Mouse (Mus musculus) retina, embryonic 14.5 days (tissue): Measurements from ENCODE around the gene Casc1.

Experiments
- DNase-seq: peaks from one replicate; pipeline ENCODE4 v3.0.0-alpha.2; 2015; ENCODE audit warnings: low spot score

The Casc1 gene

GRCm38 (mm10) chr6:145202432-145203125, 8.2 kb downstream of the Casc1 start:
- DNase-seq, result no peak

- DNase-seq, result no peak
Measured at GRCm38 (mm10) chr6:145197949-145198686, 12.7 kb downstream of the Casc1 start.

GRCm38 (mm10) chr6:145193446-145193845, 17.4 kb downstream of the Casc1 start:
- no peak for DNase-seq

- no peak for DNase-seq
Measured at GRCm38 (mm10) chr6:145193038-145193437, 17.8 kb downstream of the Casc1 start.

- DNase-seq, result peak; percentile 76
Measured at GRCm38 (mm10) chr6:145187093-145188088, 23.4 kb downstream of the Casc1 start.

GRCm38 (mm10) chr6:145186096-145186495, 24.7 kb downstream of the Casc1 start:
- no peak for DNase-seq

GRCm38 (mm10) chr6:145182044-145182443, 28.8 kb downstream of the Casc1 start:
- DNase-seq, result no peak

GRCm38 (mm10) chr6:145179665-145180064, 31.1 kb downstream of the Casc1 start:
- peak; percentile 80 for DNase-seq

- DNase-seq, result no peak
Measured at GRCm38 (mm10) chr6:145176474-145176873, 34.3 kb downstream of the Casc1 start.

GRCm38 (mm10) chr6:145175571-145175981, 35.2 kb downstream of the Casc1 start:
- DNase-seq, result no peak

- peak; percentile 50 for DNase-seq
Measured at GRCm38 (mm10) chr6:145173781-145174191, 37.0 kb downstream of the Casc1 start.

- no peak for DNase-seq
Measured at GRCm38 (mm10) chr6:145171892-145172606, 38.8 kb downstream of the Casc1 start.

- DNase-seq, result no peak
Measured at GRCm38 (mm10) chr6:145160581-145160980, 50.2 kb downstream of the Casc1 start.

GRCm38 (mm10) chr6:145158619-145159018, 52.2 kb downstream of the Casc1 start:
- DNase-seq, result no peak

GRCm38 (mm10) chr6:145149054-145149453, 61.8 kb downstream of the Casc1 start:
- DNase-seq, result peak; percentile 13

GRCm38 (mm10) chr6:145147716-145148115, 63.1 kb downstream of the Casc1 start:
- DNase-seq, result no peak

GRCm38 (mm10) chr6:145145173-145145572, 65.6 kb downstream of the Casc1 start:
- DNase-seq, result no peak

GRCm38 (mm10) chr6:145141827-145142226, 69.0 kb downstream of the Casc1 start:
- DNase-seq, result no peak

- no peak for DNase-seq
Measured at GRCm38 (mm10) chr6:145140706-145141105, 70.1 kb downstream of the Casc1 start.

- DNase-seq, result no peak
Measured at GRCm38 (mm10) chr6:145139776-145140475, 70.9 kb downstream of the Casc1 start.

GRCm38 (mm10) chr6:145139236-145139635, 71.6 kb downstream of the Casc1 start:
- no peak for DNase-seq
